Mouse (Mus musculus): ENCODE data around the gene 1700025G04Rik.

DNA sequence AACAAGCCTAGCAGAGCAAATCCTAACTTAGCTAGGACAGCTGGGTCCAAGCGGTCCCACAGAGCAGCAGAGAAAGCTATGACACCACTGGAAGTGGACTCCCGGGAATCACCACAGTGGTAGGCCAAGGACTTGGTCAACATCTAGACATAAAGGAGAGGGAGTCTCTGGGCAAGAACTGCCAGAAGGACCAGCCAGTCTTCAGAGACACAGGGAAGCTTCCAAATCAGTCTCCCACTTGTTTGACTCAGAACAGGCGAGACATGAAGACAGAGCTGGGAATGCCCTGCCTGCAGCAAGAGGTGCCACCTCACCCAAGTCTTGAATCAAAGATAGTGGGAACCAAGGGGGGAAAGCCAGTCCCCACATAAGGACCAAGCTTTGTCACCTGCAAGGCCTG lies 29.7 kb downstream of the 1700025G04Rik start:
- TF ChIP-seq CTCF (IDR thresholded peaks at IDR 0.05; ENCODE audit: low read depth), result no peak
- no peak for TF ChIP-seq EP300 (IDR thresholded peaks at IDR 0.05; ENCODE audit: low read depth)
